Mouse (Mus musculus) CD4-positive naive resting alpha-beta T cell, adult 57 days (primary cell): ENCODE data around the gene Gm13695. TPM values are rescaled to one million over a fixed set of nuclear protein-coding genes. Genes with fewer than 3 reads are reported as not detected.

Source experiments
- total RNA-seq: library from RNA; stranded (reverse); gene quantifications from one replicate; pipeline ENCODE4 v1.2.4, GENCODE M21; 2023

Gene Gm13695
- total RNA-seq = not detected

GRCm38 (mm10) chr2:83967013-83967412 lies at the start of gene Gm13695:
Gene Gm13695, plus strand, starts transcription at chr2:83967313.

GRCm38 (mm10) chr2:83940931-83941361 lies 26.2 kb upstream of the Gm13695 start, which contains the start of gene Zswim2:
Gene Zswim2, minus strand, starts transcription at chr2:83941228.

GRCm38 (mm10) chr2:83955393-83955792 lies 11.7 kb upstream of the Gm13695 start, which contains the start of gene Gm13698:
Gene Gm13698, plus strand, starts transcription at chr2:83955693.

GRCm38 (mm10) chr2:83961203-83961602 lies 5.9 kb upstream of the Gm13695 start, which contains the start of gene Gm13693:
Gene Gm13693, plus strand, starts transcription at chr2:83961503.

GRCm38 (mm10) chr2:83972823-83973222 lies 5.7 kb downstream of the Gm13695 start, which contains the start of gene Gm13696:
Gene Gm13696, plus strand, starts transcription at chr2:83973123.

GRCm38 (mm10) chr2:83978633-83979032 lies 11.5 kb downstream of the Gm13695 start, which contains the start of gene Gm13694:
Gene Gm13694, plus strand, starts transcription at chr2:83978933.

GRCm38 (mm10) chr2:83984443-83984842 lies 17.3 kb downstream of the Gm13695 start, which contains the start of gene Gm13697:
Gene Gm13697, plus strand, starts transcription at chr2:83984743.

GRCm38 (mm10) chr2:83990253-83990652 lies 23.1 kb downstream of the Gm13695 start, which contains the start of gene Gm13691:
Gene Gm13691, plus strand, starts transcription at chr2:83990553.

Other genes starting within 250 kb of the Gm13695 start
- gene Itgav, start 242.9 kb upstream of the Gm13695 start, total RNA-seq = 35.8 TPM
- 1.6 TPM for gene Fam171b, start 154.7 kb upstream of the Gm13695 start, total RNA-seq
- not detected for gene Zswim2, start 26.1 kb upstream of the Gm13695 start, total RNA-seq
- gene Gm13698, start 11.6 kb upstream of the Gm13695 start, total RNA-seq = 3.6 TPM
- 3.6 TPM for gene Gm13693, start 5.8 kb upstream of the Gm13695 start, total RNA-seq
- 3.6 TPM for gene Gm13696, start 5.8 kb downstream of the Gm13695 start, total RNA-seq
- gene Gm13694, start 11.6 kb downstream of the Gm13695 start, total RNA-seq = 3.6 TPM
- gene Gm13697, start 17.4 kb downstream of the Gm13695 start, total RNA-seq = 3.6 TPM
- gene Gm13691, start 23.2 kb downstream of the Gm13695 start, total RNA-seq = 3.6 TPM